Mouse (Mus musculus) kidney, embryonic 14.5 days (tissue): Measurements from ENCODE around the gene Fsip1. TPM values are rescaled to one million over a fixed set of nuclear protein-coding genes. Genes with fewer than 3 reads are reported as not detected.
A peak's percentile ranks its signal among the peaks of the same experiment; 100 is the strongest.

Experiments
- ATAC-seq: fragments of 200-750 bp; cut with Nextera tagmentation; 2 replicates; pipeline ENCODE4 v1.8.0; 2017; ENCODE audit warnings: moderate number of reproducible peaks, mild to moderate bottlenecking, moderate TSS enrichment, moderate library complexity; ENCODE audit not compliant: low FRiP score, low TSS enrichment
- H3K27ac ChIP-seq: fragments of 300-500 bp; sonication (generic); 2 replicates; pipeline ENCODE4 v1.5.1; 2014; ENCODE audit warnings: low read depth, mild to moderate bottlenecking, low read length, moderate library complexity, mixed read lengths
- H3K27me3 ChIP-seq: fragments of 300-500 bp; sonication (generic); 2 replicates; pipeline ENCODE4 v1.6.1; 2014; ENCODE audit warnings: mild to moderate bottlenecking, low read length; ENCODE audit not compliant: control insufficient read depth, insufficient read depth
- H3K36me3 ChIP-seq: fragments of 300-500 bp; sonication (generic); 2 replicates; pipeline ENCODE4 v1.6.1; 2014; ENCODE audit warnings: low read length, mixed read lengths; ENCODE audit not compliant: control insufficient read depth, insufficient read depth
- H3K4me1 ChIP-seq: fragments of 300-500 bp; sonication (generic); 2 replicates; pipeline ENCODE4 v1.6.1; 2014; ENCODE audit warnings: low read length, mixed read lengths; ENCODE audit not compliant: control insufficient read depth, insufficient read depth
- H3K4me2 ChIP-seq: fragments of 300-500 bp; sonication (generic); replicated peaks from 2 replicates; pipeline ENCODE4 v1.6.1; 2014; ENCODE audit warnings: low read depth, mild to moderate bottlenecking, low read length
- H3K4me3 ChIP-seq: fragments of 300-500 bp; sonication (generic); 2 replicates; pipeline ENCODE4 v1.5.1; 2014; ENCODE audit warnings: mild to moderate bottlenecking, low read length
- H3K9ac ChIP-seq: fragments of 300-500 bp; sonication (generic); 2 replicates; pipeline ENCODE4 v1.6.1; 2014; ENCODE audit warnings: low read depth, mild to moderate bottlenecking, low read length, moderate library complexity
- H3K9me3 ChIP-seq: fragments of 300-500 bp; sonication (generic); 2 replicates; pipeline ENCODE4 v1.6.1; 2016; ENCODE audit warnings: low read length; ENCODE audit not compliant: control insufficient read depth
- WGBS: fragments of 180-500 bp; shearing (Covaris S2); extraction: QIAGEN DNeasy Blood & Tissue Kit; methylation state at CpG from one replicate; pipeline ENCODE4 v1.1.7; 2014; 5-methylcytosine and 5-hydroxymethylcytosine counted together
- polyA plus RNA-seq: library from polyadenylated mRNA; unstranded; fragments of >200 nt; fragmentation: Nextera tagmentation; extraction: Ambion mirVana; gene quantifications from 2 replicates; pipeline ENCODE4 v1.2.1, GENCODE M21; 2014

The Fsip1 gene
- polyA plus RNA-seq, 1 experiment from 2014 or later = 1.7 TPM

GRCm38 (mm10) chr2:118263914-118264201 lies 7.1 kb upstream of the Fsip1 start:
- Histone ChIP-seq H3K9ac (no peak overlapping the region), H3K4me2 (no peak overlapping the region), H3K36me3 (no peaks in the 10 kb centered on the region), H3K4me1 (no peaks in the 10 kb centered on the region), H3K9me3 (no peaks in the 10 kb centered on the region), H3K4me3 (no peak overlapping the region), H3K27ac (no peak overlapping the region), H3K27me3 (no peaks in the 10 kb centered on the region)
- ATAC-seq = no peak
- WGBS = 47% methylated on average over 2 of the region's 2 CpGs

GRCm38 (mm10) chr2:118263151-118263913 lies 6.6 kb upstream of the Fsip1 start:
- no peaks in the 10 kb centered on the region for H3K9me3 ChIP-seq
- WGBS = 17% methylated on average over 8 of the region's 8 CpGs
- no peaks in the 10 kb centered on the region for H3K4me1 ChIP-seq
- no peaks in the 10 kb centered on the region for H3K27me3 ChIP-seq
- H3K27ac ChIP-seq = no peak overlapping the region
- H3K4me2 ChIP-seq = no peak overlapping the region
- peak; percentile 60 for ATAC-seq
- no peak overlapping the region for H3K4me3 ChIP-seq
- H3K36me3 ChIP-seq = no peaks in the 10 kb centered on the region
- H3K9ac ChIP-seq = no peak overlapping the region

- Histone ChIP-seq H3K4me1 (no peaks in the 10 kb centered on the region), H3K27me3 (no peaks in the 10 kb centered on the region), H3K9ac (no peak overlapping the region), H3K27ac (no peak overlapping the region), H3K9me3 (no peaks in the 10 kb centered on the region), H3K4me3 (no peak overlapping the region), H3K4me2 (no peak overlapping the region), H3K36me3 (no peaks in the 10 kb centered on the region)
- 66% methylated on average over 8 of the region's 8 CpGs for WGBS
- ATAC-seq = no peak
These were observed 5.9 kb upstream of the Fsip1 start for GRCm38 (mm10) chr2:118262673-118263072.

GRCm38 (mm10) chr2:118259746-118260145 lies 3.0 kb upstream of the Fsip1 start:
- whole genome bisulfite sequencing = 68% methylated on average over 5 of the region's 5 CpGs
- Histone ChIP-seq H3K4me3 (no peak overlapping the region), H3K27ac (no peak overlapping the region), H3K36me3 (no peaks in the 10 kb centered on the region), H3K27me3 (no peaks in the 10 kb centered on the region), H3K9me3 (no peaks in the 10 kb centered on the region), H3K4me1 (no peaks in the 10 kb centered on the region; the same call in 1 of the 2 replicates), H3K4me2 (no peak overlapping the region), H3K9ac (no peak overlapping the region)
- no peak for ATAC-seq

GRCm38 (mm10) chr2:118257094-118257493 lies 328 bp upstream of the Fsip1 start:
- no peak overlapping the region for H3K9ac ChIP-seq
- 76% methylated on average over 8 of the region's 8 CpGs for WGBS
- H3K4me3 ChIP-seq = peak overlapping the region; percentile 49
- H3K9me3 ChIP-seq = no peaks in the 10 kb centered on the region
- H3K4me1 ChIP-seq = no peaks in the 10 kb centered on the region; the same call in 1 of the 2 replicates
- peak overlapping the region; percentile 58 for H3K4me2 ChIP-seq
- no peak for ATAC-seq
- H3K36me3 ChIP-seq = no peaks in the 10 kb centered on the region
- H3K27me3 ChIP-seq = no peaks in the 10 kb centered on the region
- no peak overlapping the region for H3K27ac ChIP-seq

DNA sequence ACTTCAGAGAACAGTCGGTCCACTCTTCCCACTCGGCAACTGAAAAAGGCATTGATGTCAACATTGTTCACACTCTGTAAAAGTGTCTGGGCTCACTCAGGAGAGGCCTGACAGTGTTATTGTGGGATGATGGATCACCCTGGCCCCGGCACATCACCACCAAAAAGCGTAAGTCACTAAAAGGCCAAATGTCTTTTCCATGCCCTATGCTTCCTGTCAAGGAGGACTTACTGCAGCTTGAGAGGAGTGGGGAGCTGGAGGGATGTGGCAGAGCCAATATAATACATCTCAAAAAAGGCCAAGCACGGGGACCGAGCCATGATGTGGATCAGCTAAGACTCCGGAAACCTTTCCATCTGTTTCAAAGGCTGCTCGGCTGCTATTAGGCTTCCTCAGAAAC lies 2.2 kb downstream of the Fsip1 start:
- no peaks in the 10 kb centered on the region for H3K9me3 ChIP-seq
- no peak overlapping the region for H3K9ac ChIP-seq
- 18% methylated on average over 8 of the region's 8 CpGs for WGBS
- H3K4me1 ChIP-seq = no peaks in the 10 kb centered on the region; the same call in 1 of the 2 replicates
- peak; percentile 12; the same call in 1 of the 2 replicates for ATAC-seq
- no peaks in the 10 kb centered on the region for H3K36me3 ChIP-seq
- no peaks in the 10 kb centered on the region for H3K27me3 ChIP-seq
- no peak overlapping the region for H3K4me3 ChIP-seq
- H3K27ac ChIP-seq = no peak overlapping the region
- H3K4me2 ChIP-seq = no peak overlapping the region

GRCm38 (mm10) chr2:118248966-118249365 lies 7.8 kb downstream of the Fsip1 start:
- 73% methylated on average over 12 of the region's 12 CpGs for WGBS
- Histone ChIP-seq H3K9me3 (no peaks in the 10 kb centered on the region), H3K9ac (no peak overlapping the region), H3K4me3 (no peak overlapping the region), H3K4me1 (no peaks in the 10 kb centered on the region), H3K36me3 (no peaks in the 10 kb centered on the region), H3K4me2 (no peak overlapping the region), H3K27ac (no peak overlapping the region), H3K27me3 (no peaks in the 10 kb centered on the region)
- no peak for ATAC-seq

DNA sequence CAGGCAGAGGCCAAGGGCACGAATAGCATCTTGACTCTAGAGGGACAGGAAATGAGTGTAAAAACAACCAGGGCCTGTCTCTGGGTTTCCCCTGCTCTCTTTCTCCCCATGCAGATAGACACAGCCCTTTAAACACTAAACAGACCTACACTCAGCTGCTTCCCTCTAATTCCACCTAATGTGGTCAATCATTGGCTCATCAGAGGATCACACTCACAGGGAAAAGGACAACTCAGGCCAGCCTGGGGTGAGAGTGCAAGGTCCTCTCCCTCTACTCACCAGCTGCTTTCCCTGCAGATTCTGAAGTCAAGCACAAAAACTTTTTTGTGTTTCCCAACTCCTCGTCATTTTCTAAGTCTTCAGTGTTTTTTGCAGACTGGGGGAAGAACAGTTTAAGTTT lies 8.8 kb downstream of the Fsip1 start:
- 46% methylated on average over 2 of the region's 2 CpGs for WGBS
- ATAC-seq = no peak

DNA sequence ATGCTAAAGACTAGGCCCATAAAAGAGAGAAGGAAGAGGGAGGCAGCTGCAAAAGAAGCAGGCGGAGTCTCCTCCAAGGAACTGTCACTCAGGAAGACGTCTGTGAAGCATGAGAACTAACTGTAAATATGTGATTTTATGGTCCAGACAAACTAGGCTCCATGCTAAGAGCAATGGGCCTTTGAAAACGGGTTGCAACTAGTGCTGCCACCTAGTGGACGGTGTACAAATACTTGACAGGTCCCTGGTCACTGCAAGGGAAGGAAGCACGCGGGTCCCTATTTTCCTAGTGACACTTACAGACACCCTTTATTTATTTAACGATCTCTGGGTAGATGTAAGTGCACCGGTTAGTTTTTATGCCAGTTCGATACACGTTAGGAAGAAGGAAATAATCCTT lies 10.9 kb downstream of the Fsip1 start:
- Histone ChIP-seq H3K9ac (no peak overlapping the region), H3K36me3 (no peaks in the 10 kb centered on the region), H3K9me3 (no peaks in the 10 kb centered on the region), H3K27ac (no peak overlapping the region), H3K27me3 (no peaks in the 10 kb centered on the region), H3K4me1 (no peaks in the 10 kb centered on the region), H3K4me2 (no peak overlapping the region), H3K4me3 (no peak overlapping the region)
- WGBS = 8% methylated on average over 10 of the region's 10 CpGs
- ATAC-seq = peak; percentile 76; the same call in 1 of the 2 replicates

More for the DNA sequence above, 8.8 kb downstream of the Fsip1 start:
- H3K27me3 ChIP-seq = no peaks in the 10 kb centered on the region
- no peaks in the 10 kb centered on the region for H3K4me1 ChIP-seq
- no peaks in the 10 kb centered on the region for H3K9me3 ChIP-seq
- no peak overlapping the region for H3K4me2 ChIP-seq
- no peaks in the 10 kb centered on the region for H3K36me3 ChIP-seq
- no peak overlapping the region for H3K9ac ChIP-seq
- no peak overlapping the region for H3K27ac ChIP-seq
- no peak overlapping the region for H3K4me3 ChIP-seq
